Mouse (Mus musculus): ENCODE measurements around the gene Zfp866.
A peak's percentile ranks its signal among the peaks of the same experiment; 100 is the strongest.

The Zfp866 gene

GRCm38 (mm10) chr8:69797661-69798060, 6.7 kb upstream of the Zfp866 start:
- no peak for DNase-seq (ENCODE audit: low spot score in 2 of 2)

- no peak for DNase-seq (ENCODE audit: low spot score in 2 of 2)
Observed at GRCm38 (mm10) chr8:69796721-69797345, 5.9 kb upstream of the Zfp866 start.

GRCm38 (mm10) chr8:69794901-69795300, 3.9 kb upstream of the Zfp866 start:
- no peak for DNase-seq (ENCODE audit: low spot score in 2 of 2)

GRCm38 (mm10) chr8:69794096-69794495, 3.1 kb upstream of the Zfp866 start:
- DNase-seq (ENCODE audit: low spot score in 2 of 2): no peak

- DNase-seq (ENCODE audit: low spot score in 2 of 2): no peak
Observed at GRCm38 (mm10) chr8:69793666-69794065, 2.7 kb upstream of the Zfp866 start.

GRCm38 (mm10) chr8:69791415-69792068, 564 bp upstream of the Zfp866 start:
- DNase-seq (ENCODE audit: low spot score in 2 of 2): no peak

GRCm38 (mm10) chr8:69790364-69790763, 614 bp downstream of the Zfp866 start:
- no peak for DNase-seq (ENCODE audit: low spot score in 2 of 2)

GRCm38 (mm10) chr8:69789731-69790130, 1.2 kb downstream of the Zfp866 start:
- no peak for DNase-seq (ENCODE audit: low spot score in 2 of 2)

- no peak for DNase-seq (ENCODE audit: low spot score in 2 of 2)
Observed at GRCm38 (mm10) chr8:69789105-69789504, 1.9 kb downstream of the Zfp866 start.

- DNase-seq (ENCODE audit: low spot score in 2 of 2): no peak
Observed at GRCm38 (mm10) chr8:69777111-69777510, 13.9 kb downstream of the Zfp866 start.

GRCm38 (mm10) chr8:69775149-69775534, 15.8 kb downstream of the Zfp866 start:
- no peak for DNase-seq (ENCODE audit: low spot score in 2 of 2)

GRCm38 (mm10) chr8:69774503-69775148, 16.4 kb downstream of the Zfp866 start, which contains the start of gene Gm20422:
TSS of gene Gm20422 (minus strand) at chr8:69774886.
- DNase-seq (ENCODE audit: low spot score in 2 of 2): peak; percentile 87 to 93

- DNase-seq (ENCODE audit: low spot score in 2 of 2): no peak
Observed at GRCm38 (mm10) chr8:69772106-69772505, 18.9 kb downstream of the Zfp866 start.

GRCm38 (mm10) chr8:69771221-69771620, 19.8 kb downstream of the Zfp866 start:
- no peak for DNase-seq (ENCODE audit: low spot score in 2 of 2)

GRCm38 (mm10) chr8:69761814-69762445, 29.0 kb downstream of the Zfp866 start:
- no peak for DNase-seq (ENCODE audit: low spot score in 2 of 2)

GRCm38 (mm10) chr8:69758316-69758715, 32.7 kb downstream of the Zfp866 start:
- DNase-seq (ENCODE audit: low spot score in 2 of 2): no peak

- no peak for DNase-seq (ENCODE audit: low spot score in 2 of 2)
Observed at GRCm38 (mm10) chr8:69752437-69752836, 38.5 kb downstream of the Zfp866 start.

- peak; percentile 82 to 95 for DNase-seq (ENCODE audit: low spot score in 2 of 2)
Observed at GRCm38 (mm10) chr8:69749544-69750454, 41.2 kb downstream of the Zfp866 start, which contains the start of gene Zfp963. TSS of gene Zfp963 (minus strand) at chr8:69749970.

GRCm38 (mm10) chr8:69741231-69741630, 49.7 kb downstream of the Zfp866 start:
- DNase-seq (ENCODE audit: low spot score in 2 of 2): no peak

GRCm38 (mm10) chr8:69740763-69741162, 50.2 kb downstream of the Zfp866 start:
- DNase-seq (ENCODE audit: low spot score in 2 of 2): no peak

- no peak for DNase-seq (ENCODE audit: low spot score in 2 of 2)
Observed at GRCm38 (mm10) chr8:69735495-69735894, 55.5 kb downstream of the Zfp866 start.

Measured in left cerebral cortex, adult 9 months (tissue).